Mouse (Mus musculus) kidney, adult 2 months (tissue): ENCODE measurements around the gene Casp8. TPM values are rescaled to one million over a fixed set of nuclear protein-coding genes. Genes with fewer than 3 reads are reported as not detected.
A peak's percentile ranks its signal among the peaks of the same experiment; 100 is the strongest.
"Not testable (repeated sequence)": the region's sequence is repeated elsewhere in the genome, so short reads cannot be mapped to it uniquely, and the experiment has no call there.

ENCODE experiments used
- DNase-seq: peaks from one replicate; pipeline ENCODE4 v3.0.0; 2021
- H3K27ac ChIP-seq: fragments of 200-500 bp; 2 replicates; pipeline ENCODE4 v1.5.1; 2012; ENCODE audit warnings: low read depth, low read length, control low read depth, inconsistent platforms; ENCODE audit not compliant: insufficient read depth
- H3K27me3 ChIP-seq: fragments of 200-500 bp; replicated peaks from 2 replicates; pipeline ENCODE4 v1.6.1; 2012; ENCODE audit warnings: mild to moderate bottlenecking, moderate library complexity, low read length, inconsistent platforms; ENCODE audit not compliant: control insufficient read depth, insufficient read depth
- H3K36me3 ChIP-seq: fragments of 200-500 bp; 2 replicates; pipeline ENCODE4 v1.6.1; 2012; ENCODE audit warnings: mild to moderate bottlenecking, moderate library complexity, low read length, inconsistent platforms; ENCODE audit not compliant: control insufficient read depth, insufficient read depth
- H3K4me1 ChIP-seq: fragments of 200-500 bp; 2 replicates; pipeline ENCODE4 v1.6.1; 2011; ENCODE audit warnings: low read length; ENCODE audit not compliant: control insufficient read depth, insufficient read depth
- H3K4me3 ChIP-seq: fragments of 200-500 bp; 2 replicates; pipeline ENCODE4 v1.5.1; 2011; ENCODE audit warnings: mild to moderate bottlenecking, low read depth, low read length, control low read depth; ENCODE audit not compliant: insufficient read depth
- CTCF ChIP-seq: fragments of 200-500 bp; conservative IDR thresholded peaks from 2 replicates; pipeline ENCODE4 v1.5.1; 2011; ENCODE audit warnings: low read depth, mild to moderate bottlenecking, control low read depth, low read length, moderate library complexity, mixed read lengths; ENCODE audit not compliant: insufficient read depth, insufficient read length
- POLR2A ChIP-seq: fragments of 200-500 bp; IDR thresholded peaks from one replicate; pipeline ENCODE4 v1.6.1; 2011; ENCODE audit warnings: low read depth, low read length, control low read depth
- WGBS: fragments of 180-500 bp; shearing (Covaris S2); methylation state at CpG from one replicate; pipeline ENCODE4 v1.1.7; 2018; 5-methylcytosine and 5-hydroxymethylcytosine counted together
- polyA plus RNA-seq: library from polyadenylated mRNA; depleted of rRNA; stranded (reverse); fragments of >200 nt; gene quantifications from 2 replicates; pipeline ENCODE4 v1.2.3, GENCODE M21; 2012; rRNA removed

Gene Casp8
- polyA plus RNA-seq, 1 experiment, result 6.9 TPM

- WGBS, result 92% methylated on average over 4 of the region's 4 CpGs
- Histone ChIP-seq H3K4me3 (no peak overlapping the region), H3K27me3 (no peaks in the 10 kb centered on the region), H3K36me3 (no peaks in the 10 kb centered on the region), H3K4me1 (no peaks in the 10 kb centered on the region), H3K27ac (no peak overlapping the region)
- TF ChIP-seq CTCF (no peak), POLR2A (no peak)
- DNase-seq, result no peak
Observed at GRCm38 (mm10) chr1:58885646-58886045, 90.5 kb downstream of the Casp8 start.

- Histone ChIP-seq H3K4me3 (no peak overlapping the region), H3K27me3 (no peaks in the 10 kb centered on the region), H3K36me3 (no peaks in the 10 kb centered on the region), H3K4me1 (no peaks in the 10 kb centered on the region), H3K27ac (no peak overlapping the region)
- TF ChIP-seq CTCF (no peak), POLR2A (no peak)
- DNase-seq, result peak; percentile 38
- 62% methylated on average over 5 of the region's 5 CpGs for WGBS
Observed at GRCm38 (mm10) chr1:58889826-58890546, 94.8 kb downstream of the Casp8 start.

GRCm38 (mm10) chr1:58890697-58891290 is 95.6 kb downstream of the Casp8 start:
- H3K36me3 ChIP-seq, H3K4me1 ChIP-seq, H3K4me3 ChIP-seq, DNase-seq, H3K27me3 ChIP-seq, H3K27ac ChIP-seq: not testable (repeated sequence)
- WGBS, result 88% methylated on average over 5 of the region's 5 CpGs

GRCm38 (mm10) chr1:58891481-58892170 is 96.5 kb downstream of the Casp8 start:
- not testable (repeated sequence) for H3K27ac ChIP-seq, H3K4me3 ChIP-seq, H3K36me3 ChIP-seq, H3K4me1 ChIP-seq, DNase-seq, H3K27me3 ChIP-seq
- WGBS, result 76% methylated on average over 2 of the region's 2 CpGs

- not testable (repeated sequence) for H3K4me1 ChIP-seq, DNase-seq, H3K27me3 ChIP-seq, H3K36me3 ChIP-seq, H3K4me3 ChIP-seq, H3K27ac ChIP-seq
- 87% methylated on average over 8 of the region's 8 CpGs for WGBS
Observed at GRCm38 (mm10) chr1:58892386-58892785, 97.2 kb downstream of the Casp8 start.

Other genes with a start within 250 kb of the Casp8 start
- 5.3 and 5.4 TPM in 2 replicates for gene Fam126b, start 209.1 kb upstream of the Casp8 start, polyA plus RNA-seq
- gene Ndufb3, start 209.0 kb upstream of the Casp8 start, polyA plus RNA-seq, result 116 and 197 TPM in 2 replicates
- gene Als2cr12, start 99.4 kb upstream of the Casp8 start, polyA plus RNA-seq, result 0.80 and 0.88 TPM in 2 replicates
- 65.8 and 71.1 TPM in 2 replicates for gene Cflar, start 83.9 kb upstream of the Casp8 start, polyA plus RNA-seq
- gene Trak2, start 178.1 kb downstream of the Casp8 start, polyA plus RNA-seq, result 55.4 and 63.1 TPM in 2 replicates
- 25.0 and 26.6 TPM in 2 replicates for gene Stradb, start 178.1 kb downstream of the Casp8 start, polyA plus RNA-seq